Mouse (Mus musculus) MEL (cell line): Measurements from ENCODE around the gene Myl6b. TPM values are rescaled to one million over a fixed set of nuclear protein-coding genes. Genes with fewer than 3 reads are reported as not detected.
"Not testable (repeated sequence)": the region's sequence is repeated elsewhere in the genome, so short reads cannot be mapped to it uniquely, and the experiment has no call there.

Experiments used
- DNase-seq: peaks from one replicate; pipeline ENCODE4 v3.0.0; 2011; ENCODE audit warnings: low read depth, low spot score
- H3K27ac ChIP-seq: 2 replicates; pipeline ENCODE4 v1.5.1; 2012; ENCODE audit warnings: low read depth, mild to moderate bottlenecking, control low read depth, low read length, moderate library complexity; ENCODE audit not compliant: control insufficient read depth
- H3K27me3 ChIP-seq, 2 experiments: fragments of 150-350 bp in 1 of 2; sonication (generic) in 1 of 2; 2 replicates each; pipeline ENCODE4 v1.6.1; 2012; ENCODE audit warnings: low read length in 2 of 2, mild to moderate bottlenecking in 2 of 2, improper control_type of control experiment in 1 of 2, moderate library complexity in 1 of 2; ENCODE audit not compliant: insufficient read depth in 2 of 2, control insufficient read depth in 1 of 2
- H3K36me3 ChIP-seq, 2 experiments: 2 replicates each; pipeline ENCODE4 v1.6.1; 2012 to 2014; ENCODE audit warnings: low read length in 2 of 2, improper control_type of control experiment in 1 of 2, inconsistent platforms in 1 of 2, mild to moderate bottlenecking in 1 of 2; ENCODE audit not compliant: insufficient read depth in 2 of 2, control insufficient read depth in 1 of 2
- H3K4me1 ChIP-seq, 2 experiments: fragments of 150-350 bp in 1 of 2; sonication (generic) in 1 of 2; 2 replicates each; pipeline ENCODE4 v1.6.1; 2012; ENCODE audit warnings: low read length in 2 of 2, improper control_type of control experiment in 1 of 2, mild to moderate bottlenecking in 1 of 2; ENCODE audit not compliant: insufficient read depth in 2 of 2, control insufficient read depth in 1 of 2
- H3K4me3 ChIP-seq, 2 experiments: fragments of 150-350 bp in 1 of 2; sonication (generic) in 1 of 2; 2 replicates each; pipeline ENCODE4 v1.5.1; 2012; ENCODE audit warnings: low read depth in 2 of 2, low read length in 2 of 2, mild to moderate bottlenecking in 2 of 2, moderate library complexity in 2 of 2, control low read depth in 1 of 2, improper control_type of control experiment in 1 of 2; ENCODE audit not compliant: control insufficient read depth in 1 of 2, insufficient read depth in 1 of 2
- H3K79me2 ChIP-seq: 2 replicates; pipeline ENCODE4 v1.6.1; 2012; ENCODE audit warnings: mild to moderate bottlenecking, low read length, moderate library complexity; ENCODE audit not compliant: control insufficient read depth, poor library complexity, insufficient read depth
- H3K9ac ChIP-seq: 2 replicates; pipeline ENCODE4 v1.6.1; 2012; ENCODE audit warnings: low read depth, mild to moderate bottlenecking, control low read depth, low read length, moderate library complexity; ENCODE audit not compliant: control insufficient read depth, poor library complexity, severe bottlenecking
- H3K9me3 ChIP-seq: fragments of 150-350 bp; sonication (generic); replicated peaks from 2 replicates; pipeline ENCODE4 v1.6.1; 2012; ENCODE audit warnings: mild to moderate bottlenecking, low read length, improper control_type of control experiment, moderate library complexity; ENCODE audit not compliant: insufficient read depth
- CHD1 ChIP-seq: IDR thresholded peaks from 2 replicates; pipeline ENCODE4 v1.6.1; 2012; ENCODE audit warnings: low read depth, mild to moderate bottlenecking, inconsistent platforms, low read length, improper control_type of control experiment
- CHD2 ChIP-seq: IDR thresholded peaks from 2 replicates; pipeline ENCODE4 v1.6.1; 2011; ENCODE audit warnings: low read length, improper control_type of control experiment
- CTCF ChIP-seq, 3 experiments: IDR thresholded peaks in 2 of 3; conservative IDR thresholded peaks in 1 of 3; 2 replicates each; pipeline ENCODE4 v1.5.1; 2011 to 2012; ENCODE audit warnings: low read length in 3 of 3, low read depth in 2 of 3, mild to moderate bottlenecking in 2 of 3, improper control_type of control experiment in 1 of 3, inconsistent platforms in 1 of 3, mixed read lengths in 1 of 3, moderate library complexity in 1 of 3; ENCODE audit not compliant: control insufficient read depth in 1 of 3, insufficient read depth in 1 of 3, poor library complexity in 1 of 3, severe bottlenecking in 1 of 3
- E2F4 ChIP-seq: IDR thresholded peaks from 2 replicates; pipeline ENCODE4 v1.6.1; 2011; ENCODE audit warnings: low read depth, low read length, improper control_type of control experiment, borderline replicate concordance
- ELF1 ChIP-seq: IDR thresholded peaks from 2 replicates; pipeline ENCODE4 v1.6.1; 2014; ENCODE audit warnings: low read depth, mild to moderate bottlenecking, inconsistent platforms, low read length, improper control_type of control experiment, moderate library complexity
- ETS1 ChIP-seq: IDR thresholded peaks from 2 replicates; pipeline ENCODE4 v1.6.1; 2012; ENCODE audit warnings: low read depth, mild to moderate bottlenecking, inconsistent platforms, low read length, improper control_type of control experiment, moderate library complexity
- GABPA ChIP-seq: IDR thresholded peaks from 2 replicates; pipeline ENCODE4 v1.6.1; 2012; ENCODE audit warnings: low read depth, mild to moderate bottlenecking, inconsistent platforms, low read length, improper control_type of control experiment, moderate library complexity
- GATA1 ChIP-seq: IDR thresholded peaks from 2 replicates; pipeline ENCODE4 v1.6.1; 2011; ENCODE audit warnings: low read depth, low read length, improper control_type of control experiment
- JUND ChIP-seq: IDR thresholded peaks from 2 replicates; pipeline ENCODE4 v1.6.1; 2011; ENCODE audit warnings: low read depth, mild to moderate bottlenecking, improper control_type of control experiment, low read length
- MAX ChIP-seq: IDR thresholded peaks from 2 replicates; pipeline ENCODE4 v1.6.1; 2011; ENCODE audit warnings: low read length, improper control_type of control experiment
- MAZ ChIP-seq: IDR thresholded peaks from 2 replicates; pipeline ENCODE4 v1.6.1; 2012; ENCODE audit warnings: low read depth, mild to moderate bottlenecking, inconsistent platforms, low read length, improper control_type of control experiment
- MYB ChIP-seq: IDR thresholded peaks from 2 replicates; pipeline ENCODE4 v1.6.1; 2011; ENCODE audit warnings: mild to moderate bottlenecking, low read depth, low read length, improper control_type of control experiment
- RAD21 ChIP-seq: IDR thresholded peaks from 2 replicates; pipeline ENCODE4 v1.6.1; 2011; ENCODE audit warnings: mild to moderate bottlenecking, low read depth, low read length, improper control_type of control experiment
- TCF12 ChIP-seq: IDR thresholded peaks from 2 replicates; pipeline ENCODE4 v1.6.1; 2014; ENCODE audit warnings: low read depth, mild to moderate bottlenecking, inconsistent platforms, low read length, improper control_type of control experiment, moderate library complexity
- ZMIZ1 ChIP-seq: IDR thresholded peaks from 2 replicates; pipeline ENCODE4 v1.6.1; 2012; ENCODE audit warnings: low read depth, mild to moderate bottlenecking, inconsistent platforms, low read length, improper control_type of control experiment, moderate library complexity
- polyA plus RNA-seq, 2 experiments: library from polyadenylated mRNA; stranded (reverse) in 1 of 2; unstranded in 1 of 2; fragments of >175 nt in 1 of 2; fragments of >200 nt in 1 of 2; gene quantifications; 2 replicates each; pipeline versions ENCODE4 v1.2.1 to v1.2.4; 2012; ENCODE audit warnings: low replicate concordance in 2 of 2, low read depth in 1 of 2; ENCODE audit not compliant: insufficient read length in 2 of 2, insufficient read depth in 1 of 2, missing spikeins in 1 of 2
- total RNA-seq: library from RNA; depleted of rRNA; stranded (reverse); fragments of 300-350 nt; gene quantifications from 2 replicates; pipeline ENCODE4 v1.2.3, GENCODE M21; 2012

Myl6b gene
- total and polyA plus RNA-seq, 3 experiments = 1.8 to 18.8 TPM; not detected in 1

- H3K79me2 ChIP-seq = no peaks in the 10 kb centered on the region
- no peak overlapping the region for H3K27ac ChIP-seq
- DNase-seq = no peak
- TF ChIP-seq E2F4 (no peak), MAZ (no peak), MAX (no peak), GABPA (no peak), ELF1 (no peak), CHD2 (no peak), CHD1 (no peak), MYB (no peak), ETS1 (no peak), ZMIZ1 (no peak), GATA1 (no peak), TCF12 (no peak), JUND (no peak)
- no peak overlapping the region for H3K9ac ChIP-seq
- H3K36me3 ChIP-seq = peaks cover 0 to 20% of the 10 kb centered on the region in 2 experiments; a peak in 2 of 4 replicates
- H3K4me1 ChIP-seq = peaks cover 10 to 21% of the 10 kb centered on the region in 2 experiments
- H3K9me3 ChIP-seq = no peaks in the 10 kb centered on the region
- no peak overlapping the region for H3K4me3 ChIP-seq
- no peaks in the 10 kb centered on the region for H3K27me3 ChIP-seq
Measured at GRCm38 (mm10) chr10:128508260-128508659, 9.8 kb upstream of the Myl6b start.

DNA sequence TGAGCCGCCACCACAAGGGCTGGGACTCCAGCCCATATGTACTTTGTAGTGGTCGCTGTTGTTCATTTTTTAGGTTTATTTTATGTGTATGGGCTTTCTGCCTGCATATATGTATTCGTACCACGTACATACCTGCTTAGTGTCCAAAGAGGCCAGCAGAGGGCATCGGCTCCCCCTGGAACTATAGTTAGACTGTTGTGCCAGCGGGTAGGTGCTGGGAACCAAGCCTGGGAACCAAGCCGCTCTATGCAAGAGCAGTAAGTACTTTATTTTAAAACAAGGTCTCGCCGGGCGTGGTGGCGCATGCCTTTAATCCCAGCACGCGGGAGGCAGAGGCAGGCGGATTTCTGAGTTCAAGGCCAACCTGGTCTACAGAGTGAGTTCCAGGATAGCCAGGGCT is 7.5 kb upstream of the Myl6b start:
- H3K36me3 ChIP-seq = peaks cover 0 to 20% of the 10 kb centered on the region in 2 experiments; a peak in 2 of 4 replicates
- H3K4me1 ChIP-seq = peaks cover 10 to 21% of the 10 kb centered on the region in 2 experiments
- H3K9ac ChIP-seq = no peak overlapping the region

DNA sequence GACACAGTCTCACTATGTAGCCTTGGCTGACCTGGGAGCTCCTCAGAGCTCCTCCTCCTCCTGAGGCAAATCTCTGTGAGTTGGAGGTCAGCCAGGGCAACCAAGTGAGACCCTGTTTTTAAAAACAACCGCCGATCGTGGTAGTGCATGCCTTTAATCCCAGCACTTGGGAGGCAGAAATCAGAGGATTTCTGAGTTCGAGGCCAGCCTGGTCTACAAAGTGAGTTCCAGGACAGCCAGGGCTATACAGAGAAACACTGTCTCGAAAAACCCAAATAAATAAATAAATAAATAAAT is 6.8 kb upstream of the Myl6b start:
- Histone ChIP-seq H3K9ac (peak overlapping the region; percentile 48), H3K36me3 (peaks cover 0 to 20% of the 10 kb centered on the region in 2 experiments; a peak in 2 of 4 replicates), H3K27ac (peak overlapping the region; percentile 78)

More for the DNA sequence above, 7.5 kb upstream of the Myl6b start:
- TF ChIP-seq RAD21 = peak; percentile 9
- TF ChIP-seq ZMIZ1 = no peak
- TF ChIP-seq CTCF (IDR thresholded peaks at IDR 0.05 in 2 of 3, conservative IDR thresholded peaks at IDR 0.05 in 1 of 3; ENCODE audit: control insufficient read depth in 1 of 3, insufficient read depth in 1 of 3, low read depth in 2 of 3, low read length in 3 of 3, poor library complexity in 1 of 3, severe bottlenecking in 1 of 3) = peak; percentile 28 to 46 (median 39); a peak in 5 of 6 replicates
- DNase-seq = no peak
- no peak overlapping the region for H3K4me3 ChIP-seq
- H3K27ac ChIP-seq = no peak overlapping the region
- H3K9me3 ChIP-seq = no peaks in the 10 kb centered on the region
- H3K27me3 ChIP-seq = no peaks in the 10 kb centered on the region
- H3K79me2 ChIP-seq = no peaks in the 10 kb centered on the region

More for the DNA sequence above, 6.8 kb upstream of the Myl6b start:
- not testable (repeated sequence) for DNase-seq, H3K27me3 ChIP-seq, H3K4me3 ChIP-seq, H3K79me2 ChIP-seq, H3K9me3 ChIP-seq
- peaks cover 10 to 21% of the 10 kb centered on the region in 2 experiments for H3K4me1 ChIP-seq
